Comparison of ENCODE assay signal across 9 mouse cellular contexts in genomic region chr1:156085770-156086169, GRCm38 (mm10). TPM values are rescaled to one million over a fixed set of nuclear protein-coding genes. Genes with fewer than 3 reads are reported as not detected.
A peak's percentile ranks its signal among the peaks of the same experiment; 100 is the strongest.
DNase-seq lines count a peak whose midpoint lies in the region; ATAC-seq and TF ChIP-seq lines count a peak whose summit lies in the region.
"Had no signal": no experiment of that assay in that cellular context is flagged by ENCODE, and none has a peak within 500 bp of the region (broad histone marks: within the 10 kb centered on the region; RNA-seq: fewer than 3 reads in every experiment).

No protein-coding gene starts in this region.

- TF ChIP-seq EP300 in liver, embryonic 14.5 days (IDR thresholded peaks at IDR 0.05; ENCODE audit: low read depth): no peak
- no peak for TF ChIP-seq EP300 in lung, postnatal 0 days (IDR thresholded peaks at IDR 0.05)

- POLR2A ChIA-PET in Patski (lab: Charles Lee): interaction anchor here (0.6 kb wide), 1 partner anchor 332 kb away, joined by 3 read pairs; no protein-coding TSS in a partner anchor

- CTCF ChIA-PET in Patski (lab: Charles Lee): interaction anchor here (3.8 kb wide), 1 partner anchor 156 kb away, joined by 17 read pairs; no protein-coding TSS in a partner anchor

- in situ Hi-C loops in Patski (cut with MboI; ENCODE audit: low pct_unique_long_range_greater_than_20kb): no loop called here

- no peaks in the 10 kb centered on the region for H3K27me3 ChIP-seq in liver, embryonic 14.5 days (ENCODE audit: control insufficient read depth, insufficient read depth, low read length)
- no peaks in the 10 kb centered on the region for H3K27me3 ChIP-seq in Patski
- no peaks in the 10 kb centered on the region for H3K27me3 ChIP-seq in lung, postnatal 0 days (replicated peaks; ENCODE audit: insufficient read depth, low read length)

- no peak overlapping the region for H3K4me3 ChIP-seq in liver, embryonic 14.5 days (ENCODE audit: insufficient read depth in 1 of 2, low read depth in 2 of 2, low read length in 2 of 2)
- H3K4me3 ChIP-seq in lung, postnatal 0 days (ENCODE audit: low read depth, low read length): no peak overlapping the region
- H3K4me3 ChIP-seq: myocyte had no signal

- no peak overlapping the region for H3K27ac ChIP-seq in liver, embryonic 14.5 days
- no peak overlapping the region for H3K27ac ChIP-seq in lung, postnatal 0 days (ENCODE audit: low read length)

- H3K9me3 ChIP-seq in liver, embryonic 14.5 days (ENCODE audit: control insufficient read depth, low read length): no peaks in the 10 kb centered on the region
- no peaks in the 10 kb centered on the region for H3K9me3 ChIP-seq in lung, postnatal 0 days (ENCODE audit: low read length)

- peaks cover 0 to 2% of the 10 kb centered on the region in 2 experiments; a peak in 1 of 4 replicates for H3K4me1 ChIP-seq in liver, embryonic 14.5 days (replicated peaks; ENCODE audit: control insufficient read depth in 2 of 2, insufficient read depth in 2 of 2, low read length in 1 of 2)
- H3K4me1 ChIP-seq in lung, postnatal 0 days (ENCODE audit: insufficient read depth, low read depth, low read length): no peaks in the 10 kb centered on the region

- DNase-seq in liver, embryonic 14.5 days (ENCODE audit: low read depth in 3 of 3, low spot score in 3 of 3): peak; percentile 28 to 44 (median 37)
- no peak for DNase-seq in liver
- DNase-seq in Patski (ENCODE audit: low read depth, low spot score): peak; percentile 30
- peak; percentile 78 for DNase-seq in embryo, embryonic 11 days
- peak; percentile 81 for DNase-seq in lung, postnatal 0 days (ENCODE audit: low spot score)
- peak; percentile 76 for DNase-seq in retina, postnatal 1 day
- no peak for DNase-seq in spleen, postnatal 4 days (ENCODE audit: low spot score in 2 of 2)

- H3K36me3 ChIP-seq in liver, embryonic 14.5 days (replicated peaks; ENCODE audit: control insufficient read depth, insufficient read depth, low read depth): no peaks in the 10 kb centered on the region
- no peaks in the 10 kb centered on the region for H3K36me3 ChIP-seq in lung, postnatal 0 days (ENCODE audit: insufficient read depth, low read length)

- 0 out of 2 replicates have a peak, but pooled peaks have one; percentile 15 for ATAC-seq in liver, embryonic 14.5 days (ENCODE audit: insufficient read depth)
- no peak for ATAC-seq in Patski
- ATAC-seq in hematopoietic stem cell, adult 5-6 weeks (replicated peaks in 1 of 2; ENCODE audit: insufficient read depth in 1 of 2, low FRiP score in 2 of 2, low TSS enrichment in 1 of 2, low read depth in 1 of 2, poor library complexity in 2 of 2, severe bottlenecking in 2 of 2): peak; percentile 65 to 68; a peak in 3 of 4 replicates
- ATAC-seq in lung, postnatal 0 days: no peak

- no peak overlapping the region for H3K9ac ChIP-seq in liver, embryonic 14.5 days (replicated peaks)
- no peak overlapping the region for H3K9ac ChIP-seq in lung, postnatal 0 days (replicated peaks; ENCODE audit: low read depth)

- H3K4me2 ChIP-seq in liver, embryonic 14.5 days (ENCODE audit: low read depth): no peak overlapping the region
- H3K4me2 ChIP-seq in lung, postnatal 0 days (replicated peaks; ENCODE audit: low read depth, low read length): no peak overlapping the region

- 55% methylated on average over 5 of the region's 5 CpGs for WGBS in liver, embryonic 14.5 days (ENCODE audit: insufficient replicate concordance)
- WGBS in lung, postnatal 0 days: 58% methylated on average over 5 of the region's 5 CpGs

- TF ChIP-seq CTCF in liver, embryonic 14.5 days (IDR thresholded peaks at IDR 0.05; ENCODE audit: low read depth): peak; percentile 85
- peak; percentile 81 for TF ChIP-seq CTCF in Patski (IDR thresholded peaks at IDR 0.05)
- TF ChIP-seq CTCF in lung, postnatal 0 days (IDR thresholded peaks at IDR 0.05): peak; percentile 93

RNA-seq across cellular contexts. Expression of gene Tor1aip1, which starts 49.5 kb away (rescaled TPM):
- 6.4 and 6.6 TPM in 2 replicates for polyA plus RNA-seq in liver, embryonic 14.5 days (2012; rRNA removed)
- polyA plus RNA-seq in liver, embryonic 14.5 days (2014; fragmentation: Nextera tagmentation; extraction: Ambion mirVana): 20.9 and 21.6 TPM in 2 replicates
- 75.4 TPM for polyA plus RNA-seq in Patski (2021)
- total RNA-seq in hematopoietic stem cell, adult 5-6 weeks (2017): 25.0 and 32.0 TPM in 2 replicates
- 51.1 and 54.8 TPM in 2 replicates for polyA plus RNA-seq in lung, postnatal 0 days (2015; fragmentation: Nextera tagmentation; extraction: Ambion mirVana)

RNA-seq across cellular contexts. Expression of gene Tor1aip2, which starts 50.6 kb away (rescaled TPM):
- 30.2 and 34.6 TPM in 2 replicates for polyA plus RNA-seq in liver, embryonic 14.5 days (2012; rRNA removed)
- 40.2 and 42.0 TPM in 2 replicates for polyA plus RNA-seq in liver, embryonic 14.5 days (2014; fragmentation: Nextera tagmentation; extraction: Ambion mirVana)
- polyA plus RNA-seq in Patski (2021): 111 TPM
- 65.9 and 81.2 TPM in 2 replicates for total RNA-seq in hematopoietic stem cell, adult 5-6 weeks (2017)
- polyA plus RNA-seq in lung, postnatal 0 days (2015; fragmentation: Nextera tagmentation; extraction: Ambion mirVana): 55.2 and 58.3 TPM in 2 replicates

Comparison
In these comparisons a context has a peak if more than half of its experiments do, and no peak if none do; other contexts are left out.
1. DNase-seq: peak in liver, embryonic 14.5 days (3 of 3), Patski (single experiment), embryo, embryonic 11 days (single experiment), lung, postnatal 0 days (single experiment) and retina, postnatal 1 day (single experiment); none in liver (single experiment) and spleen, postnatal 4 days (0 of 2).
2. ATAC-seq: peak in liver, embryonic 14.5 days (single experiment) and hematopoietic stem cell, adult 5-6 weeks (2 of 2); none in Patski (single experiment) and lung, postnatal 0 days (single experiment).
3. Peak in every context shown above with its lines, with median percentiles within 50 percentile points of each other: CTCF ChIP-seq.